Mouse (Mus musculus) layer of hippocampus, adult 2 months (tissue): ENCODE measurements around the gene Erich6b. TPM values are rescaled to one million over a fixed set of nuclear protein-coding genes. Genes with fewer than 3 reads are reported as not detected.

Experiments
- DNase-seq, 2 experiments: peaks; one replicate each; pipeline ENCODE4 v3.0.0; 2022; ENCODE audit warnings: low spot score in 2 of 2
- H3K27ac ChIP-seq: fragments of 200-600 bp; 2 replicates; pipeline ENCODE4 v1.8.1; 2022
- H3K4me3 ChIP-seq: fragments of 200-600 bp; 2 replicates; pipeline ENCODE4 v1.8.1; 2022; ENCODE audit warnings: mild to moderate bottlenecking
- CTCF ChIP-seq: fragments of 200-600 bp; conservative IDR thresholded peaks from 2 replicates; pipeline ENCODE4 v1.8.1; 2022; ENCODE audit warnings: antibody characterized with exemption, mild to moderate bottlenecking, moderate library complexity
- total RNA-seq, 2 experiments: library from RNA; stranded (reverse); gene quantifications; 2 replicates each; pipeline ENCODE4 v1.2.3; 2021

The Erich6b gene
- total RNA-seq, 2 experiments from 2014 or later, result not detected

DNA sequence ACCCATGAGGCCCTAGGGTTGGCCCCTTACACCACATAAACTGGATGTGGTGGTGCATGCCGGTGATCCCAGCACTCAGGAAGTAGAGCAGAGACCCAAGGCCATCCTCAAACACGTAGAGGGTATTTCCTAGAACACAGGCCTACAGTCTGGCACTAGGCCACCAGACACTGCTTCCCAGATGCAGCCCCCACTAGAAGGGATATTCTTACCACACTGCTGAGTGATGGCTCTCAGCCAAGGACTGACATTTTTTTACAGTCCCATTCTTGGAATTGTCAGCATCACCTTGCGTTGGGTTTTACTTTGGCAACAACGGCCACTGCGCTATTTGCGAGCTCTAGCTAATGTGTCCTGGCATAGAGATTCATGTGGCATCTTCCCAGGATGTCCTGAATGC lies 18.9 kb downstream of the Erich6b start:
- DNase-seq, result no peak
- Histone ChIP-seq H3K4me3 (no peak overlapping the region), H3K27ac (no peak overlapping the region)
- no peak for TF ChIP-seq CTCF

DNA sequence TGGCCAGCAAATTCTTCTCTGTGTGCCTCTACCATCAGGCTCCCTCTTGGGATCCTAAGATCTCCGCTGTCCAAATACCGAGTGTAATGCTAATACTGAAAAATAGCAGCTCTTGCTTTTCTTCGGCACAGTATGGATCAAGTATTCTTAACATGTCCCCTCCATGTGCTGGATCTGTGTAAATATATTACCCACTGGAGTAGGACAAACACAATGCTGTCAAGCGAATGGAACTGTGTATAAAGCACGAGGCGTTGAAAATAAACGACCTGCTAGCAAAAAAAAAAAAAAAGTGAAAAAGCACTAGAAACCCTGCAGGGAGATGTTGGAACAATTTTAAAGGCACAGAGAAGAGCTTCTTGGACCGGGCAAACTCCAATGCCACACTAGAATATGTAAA lies 19.5 kb downstream of the Erich6b start:
- H3K27ac ChIP-seq, result no peak overlapping the region
- DNase-seq, result no peak
- no peak for TF ChIP-seq CTCF
- H3K4me3 ChIP-seq, result no peak overlapping the region

- TF ChIP-seq CTCF, result no peak
- DNase-seq, result no peak
- H3K27ac ChIP-seq, result no peak overlapping the region
- no peak overlapping the region for H3K4me3 ChIP-seq
Measured at GRCm38 (mm10) chr14:75665430-75666180, 23.5 kb downstream of the Erich6b start.

DNA sequence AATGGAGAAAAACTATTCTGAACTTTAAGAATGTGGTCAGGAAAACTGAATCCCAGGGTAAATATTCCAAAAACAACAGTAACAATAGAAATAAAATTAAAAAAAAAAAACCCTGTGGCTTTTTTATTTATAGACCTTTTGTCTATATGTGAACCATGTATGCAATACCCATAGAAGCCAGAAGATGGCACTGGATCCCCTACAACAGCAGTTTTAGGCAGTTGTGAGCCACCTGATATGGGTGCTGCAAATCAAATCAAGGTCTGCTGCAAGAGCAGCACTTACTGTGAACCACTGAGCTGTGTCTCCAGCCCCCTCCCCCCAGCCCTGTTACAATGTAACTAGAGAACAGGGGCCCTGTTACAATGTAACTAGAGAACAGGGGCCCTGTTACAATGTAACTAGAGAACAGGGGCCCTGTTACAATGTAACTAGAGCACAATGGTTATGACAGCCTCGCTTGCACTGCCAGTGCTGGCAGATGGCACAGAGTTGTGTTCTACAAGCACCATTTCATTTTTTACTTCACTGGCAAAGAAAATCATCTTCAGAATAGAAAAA lies 27.1 kb downstream of the Erich6b start:
- peak; percentile 37 for TF ChIP-seq CTCF
- Histone ChIP-seq H3K27ac (no peak overlapping the region), H3K4me3 (no peak overlapping the region)
- DNase-seq, result no peak

GRCm38 (mm10) chr14:75676316-75676715 lies 34.3 kb downstream of the Erich6b start:
- no peak for TF ChIP-seq CTCF
- H3K27ac ChIP-seq, result no peak overlapping the region
- no peak for DNase-seq
- no peak overlapping the region for H3K4me3 ChIP-seq

DNA sequence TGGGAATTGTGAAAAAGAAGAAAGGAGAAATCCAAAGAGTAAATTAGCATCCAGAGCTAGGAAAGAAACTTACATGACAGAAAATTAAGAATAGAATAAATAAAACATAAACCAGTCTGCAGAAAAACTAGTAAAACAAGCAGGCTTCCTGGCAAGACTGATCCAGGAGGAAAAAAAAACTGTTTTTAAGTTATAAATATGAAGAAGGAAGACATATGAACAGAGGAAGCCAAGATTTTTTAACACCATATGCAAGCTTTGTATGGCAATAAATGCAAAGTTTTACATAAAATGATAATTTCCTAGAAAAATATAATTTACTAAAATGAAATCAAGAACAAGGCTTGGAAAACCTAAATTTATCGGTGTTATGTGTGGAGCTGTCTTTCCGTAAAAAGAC lies 48.4 kb downstream of the Erich6b start:
- no peak overlapping the region for H3K27ac ChIP-seq
- H3K4me3 ChIP-seq, result no peak overlapping the region
- TF ChIP-seq CTCF, result no peak
- no peak for DNase-seq

DNA sequence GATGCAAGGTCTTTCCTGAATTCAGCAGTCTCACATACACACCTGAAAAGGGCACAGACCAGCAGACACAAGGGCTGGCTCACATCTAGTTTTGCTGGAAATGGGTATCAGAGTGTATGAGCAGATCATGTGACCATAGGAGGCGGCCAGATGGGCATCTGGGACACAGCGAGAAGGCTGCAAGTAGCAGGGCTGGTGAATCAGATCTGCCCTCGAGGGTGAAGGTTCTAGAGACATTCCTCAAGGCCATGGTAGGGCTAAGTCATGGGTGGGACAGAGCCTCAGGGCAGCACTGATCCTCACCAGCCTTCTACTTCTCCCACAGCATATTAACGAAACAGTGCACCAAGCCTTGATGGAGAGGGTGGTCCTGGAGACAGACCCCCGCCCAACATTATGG lies 54.0 kb downstream of the Erich6b start:
- Histone ChIP-seq H3K4me3 (no peak overlapping the region), H3K27ac (no peak overlapping the region)
- DNase-seq, result no peak
- no peak for TF ChIP-seq CTCF

- TF ChIP-seq CTCF, result no peak
- no peak for DNase-seq
- no peak overlapping the region for H3K27ac ChIP-seq
- no peak overlapping the region for H3K4me3 ChIP-seq
Measured at GRCm38 (mm10) chr14:75697928-75698327, 55.9 kb downstream of the Erich6b start.

GRCm38 (mm10) chr14:75706647-75707046 lies 64.6 kb downstream of the Erich6b start:
- DNase-seq, result no peak
- TF ChIP-seq CTCF, result no peak
- Histone ChIP-seq H3K4me3 (no peak overlapping the region), H3K27ac (no peak overlapping the region)

DNA sequence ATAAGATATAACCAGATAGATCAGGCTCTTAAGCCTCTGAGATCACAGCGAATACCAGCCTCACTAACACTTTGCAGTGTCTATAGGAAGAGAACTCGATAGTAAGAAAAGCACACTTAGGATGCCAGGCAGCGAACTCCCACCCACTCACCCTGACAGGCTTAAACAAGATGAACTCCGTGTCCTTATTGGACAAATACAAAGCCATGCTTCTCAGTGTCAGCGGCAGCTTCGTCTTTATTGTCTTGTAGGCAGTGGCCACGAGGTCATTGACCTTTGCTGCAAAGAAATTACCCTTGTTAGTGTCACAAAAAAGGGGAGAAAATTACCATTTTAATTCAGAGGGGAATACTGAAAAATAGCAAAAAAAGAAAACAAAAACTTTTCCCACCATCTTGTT lies 65.7 kb downstream of the Erich6b start:
- Histone ChIP-seq H3K4me3 (no peak overlapping the region), H3K27ac (no peak overlapping the region)
- DNase-seq, result no peak
- TF ChIP-seq CTCF, result no peak

- DNase-seq, result no peak
- H3K27ac ChIP-seq, result no peak overlapping the region
- no peak for TF ChIP-seq CTCF
- no peak overlapping the region for H3K4me3 ChIP-seq
Measured at GRCm38 (mm10) chr14:75708986-75709385, 66.9 kb downstream of the Erich6b start.

- TF ChIP-seq CTCF, result no peak
- Histone ChIP-seq H3K4me3 (no peak overlapping the region), H3K27ac (no peak overlapping the region)
- DNase-seq, result no peak
Measured at GRCm38 (mm10) chr14:75711731-75712130, 69.7 kb downstream of the Erich6b start.

GRCm38 (mm10) chr14:75712687-75713086 lies 70.6 kb downstream of the Erich6b start:
- H3K4me3 ChIP-seq, result no peak overlapping the region
- no peak for DNase-seq
- H3K27ac ChIP-seq, result no peak overlapping the region
- no peak for TF ChIP-seq CTCF

DNA sequence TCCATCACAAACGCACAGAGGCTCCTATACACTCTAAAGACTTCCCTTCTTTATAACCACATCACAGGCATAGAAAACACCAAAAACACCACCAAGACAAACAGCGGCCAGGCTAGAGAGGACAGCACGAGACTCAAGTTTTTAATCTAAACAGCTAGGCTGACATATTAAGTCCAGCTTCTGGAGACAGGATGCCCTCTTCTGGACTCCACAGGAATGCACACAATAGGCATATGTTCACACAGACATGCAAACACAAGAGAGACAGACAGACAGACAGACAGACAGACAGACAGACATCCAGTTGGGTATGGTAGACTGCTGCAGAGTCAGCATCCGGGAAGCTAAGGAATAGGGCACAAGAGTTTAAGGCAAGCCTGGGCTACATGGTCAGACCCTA lies 71.6 kb downstream of the Erich6b start:
- no peak overlapping the region for H3K4me3 ChIP-seq
- no peak overlapping the region for H3K27ac ChIP-seq
- no peak for DNase-seq
- TF ChIP-seq CTCF, result peak; percentile 60
